Mouse (Mus musculus): ENCODE results near the gene Cx3cl1.

The Cx3cl1 gene

DNA sequence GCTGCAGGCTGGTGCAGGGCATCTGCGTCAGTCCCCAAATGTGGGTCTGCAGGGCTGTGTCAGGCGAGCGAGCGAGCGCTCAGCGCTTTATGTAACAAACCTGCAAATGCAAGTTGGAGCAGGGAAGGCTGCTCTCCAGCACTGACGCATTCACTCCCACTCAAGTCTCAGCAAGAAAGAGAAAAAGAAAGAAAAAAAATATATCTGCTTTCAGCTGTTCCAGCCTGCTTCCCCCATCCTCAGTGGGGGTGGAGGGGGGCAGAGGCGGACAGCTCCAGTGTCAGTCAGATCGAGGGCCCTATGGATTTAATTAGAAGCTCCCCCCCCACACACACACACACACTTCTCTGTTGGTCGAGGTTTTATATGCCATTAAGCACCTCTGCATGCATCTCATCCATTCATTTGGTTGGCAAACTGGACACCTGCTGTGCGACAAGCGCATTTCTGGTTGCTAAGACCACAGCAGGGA is 1.9 kb downstream of the Cx3cl1 start:
- peak; percentile 72 to 85 for DNase-seq (ENCODE audit: low spot score in 2 of 2)

DNA sequence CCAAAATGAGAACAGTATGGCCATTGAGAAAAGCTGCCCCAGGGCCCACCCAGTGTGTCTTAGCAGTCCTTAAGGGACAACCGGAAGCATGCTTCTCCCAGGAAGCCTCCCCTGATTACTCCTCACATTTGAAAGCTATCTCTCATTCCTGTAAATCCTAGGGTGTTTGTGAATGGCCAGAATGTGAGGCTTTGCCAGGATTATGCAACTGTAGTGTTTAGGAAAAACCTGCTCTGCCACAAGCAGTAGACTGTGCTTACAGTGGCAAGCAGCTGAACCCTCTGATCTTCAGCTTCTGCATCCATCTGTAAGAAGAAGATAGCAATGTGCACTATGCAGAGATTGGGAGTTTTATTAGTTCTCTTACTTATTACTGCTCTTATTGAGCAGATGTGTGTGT is 2.8 kb downstream of the Cx3cl1 start:
- no peak for DNase-seq (ENCODE audit: low spot score in 2 of 2)

DNA sequence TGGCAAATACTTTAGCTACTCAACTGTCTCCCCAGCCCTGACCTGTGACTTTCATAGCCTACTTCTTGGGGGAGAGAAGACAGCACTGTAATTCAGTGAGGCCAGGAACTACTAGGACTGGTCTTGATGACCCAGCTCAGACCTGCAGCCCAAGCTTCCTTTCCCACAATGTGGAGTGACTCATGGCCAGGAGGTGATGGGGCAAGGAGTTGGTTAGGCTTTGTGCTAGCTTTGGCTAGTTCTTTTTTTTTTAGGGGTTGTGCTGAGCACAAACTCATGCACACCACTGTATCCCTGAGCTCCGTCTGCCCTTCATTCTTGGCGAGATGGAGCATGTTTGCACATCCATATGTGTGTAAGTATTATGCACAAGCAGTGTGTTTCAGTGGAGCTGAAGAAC is 4.5 kb downstream of the Cx3cl1 start:
- DNase-seq (ENCODE audit: low spot score in 2 of 2) = no peak

DNA sequence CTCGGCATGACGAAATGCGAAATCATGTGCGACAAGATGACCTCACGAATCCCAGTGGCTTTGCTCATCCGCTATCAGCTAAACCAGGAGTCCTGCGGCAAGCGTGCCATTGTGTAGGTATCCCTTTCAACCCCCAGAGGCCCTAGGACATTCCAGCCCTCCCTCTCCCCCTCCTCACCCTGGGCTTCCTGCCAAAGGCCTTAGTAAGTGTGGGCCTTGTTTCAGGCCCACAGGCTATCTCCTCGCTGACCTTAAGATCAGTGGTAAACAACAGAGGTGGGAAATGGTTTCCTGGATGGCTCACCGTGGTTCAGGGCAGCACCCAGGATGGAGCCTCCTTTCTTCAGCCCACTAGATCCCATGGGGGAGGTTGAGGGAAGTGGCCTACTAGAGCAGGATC is 6.2 kb downstream of the Cx3cl1 start:
- DNase-seq (ENCODE audit: low spot score in 2 of 2) = no peak

DNA sequence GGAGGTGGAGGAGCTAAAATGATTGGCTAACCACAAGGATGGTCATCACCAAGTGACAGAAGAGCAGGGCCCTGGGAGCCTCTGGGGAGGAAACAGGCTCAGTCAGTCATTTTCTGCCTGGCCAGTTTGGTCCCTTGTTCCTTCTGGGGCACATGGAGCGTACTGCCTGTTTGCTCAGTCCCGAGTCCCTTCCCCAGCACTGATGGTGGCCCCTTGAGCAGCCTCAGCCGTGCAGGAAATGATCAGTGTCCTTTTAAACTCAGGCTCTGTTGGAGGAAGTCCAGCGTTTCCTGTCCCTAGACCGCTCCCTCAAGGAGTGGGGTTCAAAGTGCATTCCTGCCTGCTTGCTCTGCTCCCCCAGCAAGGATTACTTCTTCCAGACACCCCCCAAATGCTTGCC is 6.7 kb downstream of the Cx3cl1 start:
- no peak for DNase-seq (ENCODE audit: low spot score in 2 of 2)

DNA sequence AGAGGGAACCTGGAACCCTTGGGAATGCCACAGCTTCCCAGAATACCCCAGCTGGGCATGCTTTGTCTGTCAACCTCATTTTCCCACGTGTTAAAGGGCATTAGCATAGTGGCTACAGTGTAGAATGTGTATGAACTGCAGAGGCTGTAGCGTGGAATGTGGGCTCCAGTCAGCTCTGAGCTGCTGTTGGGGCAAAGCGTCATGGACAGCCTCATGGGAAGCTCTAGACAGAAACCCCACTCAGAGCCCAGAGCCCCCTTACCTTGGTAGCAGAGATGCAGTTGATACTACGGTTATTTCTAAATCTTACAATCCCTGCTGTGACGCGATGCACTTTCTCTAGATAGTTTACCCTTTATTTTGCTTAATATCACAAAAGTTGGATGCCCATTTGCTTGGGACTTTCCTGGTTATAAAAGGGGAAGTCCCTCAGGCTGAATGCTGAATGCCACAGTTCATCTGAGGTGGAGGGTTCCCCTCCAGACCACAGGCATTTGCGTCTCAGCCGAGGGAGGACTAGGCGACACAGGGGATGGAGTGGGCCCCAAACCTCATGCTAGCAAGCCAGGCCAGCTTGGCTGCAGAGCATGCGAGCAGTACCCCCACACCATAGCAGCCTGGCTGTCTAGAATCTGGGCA is 7.2 kb downstream of the Cx3cl1 start:
- DNase-seq (ENCODE audit: low spot score in 2 of 2) = no peak

GRCm38 (mm10) chr8:94779534-94780294 is 7.9 kb downstream of the Cx3cl1 start:
- no peak for DNase-seq (ENCODE audit: low spot score in 2 of 2)

- DNase-seq (ENCODE audit: low spot score in 2 of 2) = no peak
Observed at GRCm38 (mm10) chr8:94780491-94781154, 8.8 kb downstream of the Cx3cl1 start.

- DNase-seq (ENCODE audit: low spot score in 2 of 2) = no peak
Observed at GRCm38 (mm10) chr8:94781155-94781837, 9.5 kb downstream of the Cx3cl1 start.

DNA sequence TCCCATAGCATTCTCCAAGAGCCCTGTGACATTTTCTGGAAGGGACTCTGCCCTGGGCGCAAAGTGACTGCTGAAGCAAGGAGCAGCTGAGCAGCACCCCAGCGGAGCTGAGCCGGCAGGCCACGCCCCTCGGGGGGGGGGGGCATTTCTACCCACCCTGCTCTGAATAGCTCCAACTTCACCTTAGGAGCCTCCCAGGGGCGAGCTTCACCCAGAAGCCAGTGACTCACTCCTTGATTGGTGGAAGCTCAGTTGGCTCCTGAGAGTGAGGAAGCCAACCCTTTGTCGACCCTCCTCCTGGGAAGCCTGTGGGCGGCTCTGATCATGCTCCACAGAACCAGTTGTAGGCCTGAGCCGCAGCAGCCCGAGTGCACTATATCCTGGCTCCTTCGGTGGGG is 10.0 kb downstream of the Cx3cl1 start:
- no peak for DNase-seq (ENCODE audit: low spot score in 2 of 2)

DNA sequence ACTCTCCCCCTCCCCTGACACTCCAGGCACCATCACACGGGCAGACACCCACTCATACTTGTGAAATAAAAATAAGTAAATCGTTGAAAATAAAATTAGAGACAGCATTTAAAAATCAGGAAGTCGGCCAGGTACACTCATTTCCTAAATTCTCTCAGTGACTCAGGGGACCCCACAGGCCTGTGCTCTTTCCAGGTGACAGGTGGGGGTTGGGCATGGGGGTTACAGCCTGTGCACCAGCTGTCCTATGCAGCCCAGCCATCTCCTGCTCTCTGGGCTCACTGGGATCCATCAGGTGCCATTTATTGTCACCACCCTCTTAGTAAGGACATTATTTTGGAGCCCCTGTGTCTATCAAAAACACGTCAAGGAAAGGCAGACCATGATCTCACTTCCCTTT is 12.1 kb downstream of the Cx3cl1 start:
- DNase-seq (ENCODE audit: low spot score in 2 of 2) = no peak

GRCm38 (mm10) chr8:94785247-94785985 is 13.6 kb downstream of the Cx3cl1 start:
- no peak for DNase-seq (ENCODE audit: low spot score in 2 of 2)

DNA sequence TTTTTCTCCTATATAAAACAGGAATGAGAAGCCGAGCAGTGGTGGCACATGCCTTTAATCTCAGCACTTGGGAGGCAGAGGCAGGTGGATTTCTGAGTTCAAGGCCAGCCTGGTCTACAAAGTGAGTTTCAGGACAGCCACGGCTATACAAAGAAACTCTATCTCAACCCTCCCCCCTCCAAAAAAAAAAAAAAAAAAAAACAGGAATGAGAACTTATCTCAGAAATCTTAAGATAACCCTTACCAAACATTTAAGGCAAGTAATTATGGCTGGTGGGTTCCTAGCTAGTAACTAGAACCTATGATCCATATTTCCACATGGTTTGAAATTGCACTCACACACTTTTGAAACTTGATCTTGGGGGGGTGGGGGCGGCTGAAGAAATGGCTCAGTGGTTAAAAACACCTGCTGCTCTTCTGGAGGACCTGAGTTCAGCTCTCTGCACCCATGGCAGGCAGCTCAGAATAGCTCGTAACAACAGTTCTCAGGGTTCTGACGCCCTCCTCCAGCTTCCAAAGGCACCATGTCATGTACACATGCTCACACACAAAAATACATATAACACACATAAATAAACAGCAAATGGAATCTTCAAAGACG is 14.3 kb downstream of the Cx3cl1 start:
- no peak for DNase-seq (ENCODE audit: low spot score in 2 of 2)

DNA sequence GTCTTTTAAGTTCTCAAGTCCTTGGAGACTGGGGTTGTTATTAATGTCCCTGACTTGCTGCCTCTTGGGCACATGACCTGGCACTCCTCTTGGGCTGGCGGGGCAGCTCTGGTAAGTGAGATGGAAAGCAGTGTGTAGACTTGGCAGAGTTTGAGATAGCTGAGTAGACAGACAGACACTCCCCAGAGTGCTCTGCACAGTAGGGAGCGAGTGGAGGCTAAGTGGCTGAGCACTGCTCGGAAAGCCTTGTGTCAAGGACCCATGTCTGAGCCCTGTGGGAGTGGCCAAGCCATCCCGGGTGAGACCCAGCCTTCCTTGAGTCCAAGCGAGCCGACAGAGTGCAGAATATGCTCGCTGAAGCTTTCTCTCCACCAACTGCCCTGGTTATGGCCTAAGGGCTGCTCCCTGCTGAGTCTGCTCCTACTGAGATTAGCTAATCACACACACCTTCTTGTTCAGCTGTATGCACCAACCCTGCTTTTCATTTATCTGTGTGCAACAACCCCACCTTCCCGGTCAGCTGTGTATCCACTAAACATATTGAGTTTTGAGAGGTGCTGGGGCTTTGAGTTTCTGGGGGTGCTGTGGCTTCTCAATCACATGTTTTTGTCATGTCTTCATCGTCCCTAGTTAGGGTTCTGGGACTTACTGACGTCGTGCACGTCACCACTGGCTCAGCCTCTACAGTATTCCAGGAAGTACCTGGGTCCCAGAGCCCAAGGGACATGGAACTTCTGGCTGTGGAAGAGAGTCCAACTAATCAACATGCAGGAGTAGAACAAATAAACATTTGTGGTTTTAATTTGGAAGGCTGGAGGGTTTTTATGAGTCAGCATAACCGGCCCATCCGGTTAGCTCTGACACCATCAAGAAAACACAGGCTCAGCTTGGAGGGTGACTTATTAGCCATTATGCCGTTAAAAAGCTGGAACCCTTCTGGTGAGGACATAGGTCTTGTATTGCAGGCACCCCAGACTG is 16.0 kb downstream of the Cx3cl1 start:
- DNase-seq (ENCODE audit: low spot score in 2 of 2) = no peak

- no peak for DNase-seq (ENCODE audit: low spot score in 2 of 2)
Observed at GRCm38 (mm10) chr8:94789256-94789955, 17.6 kb downstream of the Cx3cl1 start.

GRCm38 (mm10) chr8:94794368-94794767 is 22.6 kb downstream of the Cx3cl1 start:
- DNase-seq (ENCODE audit: low spot score in 2 of 2) = no peak

DNA sequence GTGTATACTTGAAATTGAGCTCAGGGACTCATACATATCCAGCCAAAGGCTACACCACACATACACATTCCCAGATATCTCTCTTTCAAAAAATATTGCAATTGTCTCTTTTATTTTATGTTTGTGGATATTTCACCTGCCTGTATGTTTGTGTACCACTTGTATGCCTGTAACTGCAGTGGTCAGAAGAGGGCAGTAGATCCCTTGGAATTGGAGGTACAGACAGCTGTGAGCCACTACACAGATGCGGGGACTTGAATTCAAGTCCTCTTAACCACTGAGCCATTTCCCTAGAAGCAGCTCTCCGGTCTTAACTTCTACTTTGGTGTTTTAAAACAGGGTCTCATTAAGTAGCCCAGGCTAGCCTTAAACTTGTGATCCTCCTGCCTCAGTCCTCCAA is 23.0 kb downstream of the Cx3cl1 start:
- DNase-seq (ENCODE audit: low spot score in 2 of 2) = no peak

GRCm38 (mm10) chr8:94800278-94800968 is 28.6 kb downstream of the Cx3cl1 start:
- peak; percentile 72 for DNase-seq (ENCODE audit: low spot score in 2 of 2)
